Mouse (Mus musculus) forebrain, embryonic 12.5 days (tissue): ENCODE results near the gene Stard9. TPM values are rescaled to one million over a fixed set of nuclear protein-coding genes. Genes with fewer than 3 reads are reported as not detected.

Source experiments
- ATAC-seq: fragments of 200-750 bp; cut with Nextera tagmentation; 2 replicates; pipeline ENCODE4 v1.8.0; 2017; ENCODE audit warnings: moderate TSS enrichment; ENCODE audit not compliant: low FRiP score
- H3K27ac ChIP-seq: fragments of 300-500 bp; sonication (generic); 2 replicates; pipeline ENCODE4 v1.5.1; 2016; ENCODE audit warnings: mild to moderate bottlenecking
- H3K27me3 ChIP-seq: fragments of 300-500 bp; sonication (generic); 2 replicates; pipeline ENCODE4 v1.6.1; 2016; ENCODE audit warnings: mild to moderate bottlenecking
- H3K36me3 ChIP-seq: fragments of 300-500 bp; sonication (generic); replicated peaks from 2 replicates; pipeline ENCODE4 v1.6.1; 2016; ENCODE audit warnings: mild to moderate bottlenecking
- H3K4me1 ChIP-seq: fragments of 300-500 bp; sonication (generic); 2 replicates; pipeline ENCODE4 v1.6.1; 2016
- H3K4me2 ChIP-seq: fragments of 300-500 bp; sonication (generic); 2 replicates; pipeline ENCODE4 v1.6.1; 2016; ENCODE audit warnings: mild to moderate bottlenecking, moderate library complexity
- H3K4me3 ChIP-seq: fragments of 300-500 bp; sonication (generic); replicated peaks from 2 replicates; pipeline ENCODE4 v1.5.1; 2016; ENCODE audit warnings: mild to moderate bottlenecking
- H3K9ac ChIP-seq: fragments of 300-500 bp; sonication (generic); 2 replicates; pipeline ENCODE4 v1.6.1; 2016; ENCODE audit warnings: mild to moderate bottlenecking
- H3K9me3 ChIP-seq: fragments of 300-500 bp; sonication (generic); 2 replicates; pipeline ENCODE4 v1.6.1; 2016
- WGBS: fragments of 180-500 bp; shearing (Covaris S2); methylation state at CpG from one replicate; pipeline ENCODE4 v1.1.7; 2016; 5-methylcytosine and 5-hydroxymethylcytosine counted together
- polyA plus RNA-seq: library from polyadenylated mRNA; unstranded; fragments of >200 nt; fragmentation: Nextera tagmentation; extraction: Ambion mirVana; gene quantifications from 2 replicates; pipeline ENCODE4 v1.2.1, GENCODE M21; 2016

The Stard9 gene
- polyA plus RNA-seq, 1 experiment from 2014 or later: 4.7 TPM

- ATAC-seq: peak; percentile 18
- H3K9me3 ChIP-seq: no peaks in the 10 kb centered on the region
- peaks cover 7% of the 10 kb centered on the region; the same call in 1 of the 2 replicates for H3K4me1 ChIP-seq
- no peak overlapping the region for H3K27ac ChIP-seq
- H3K4me2 ChIP-seq: peak overlapping the region; percentile 57
- 0 out of 2 replicates have a peak, but pooled peaks cover 2% of the 10 kb centered on the region for H3K36me3 ChIP-seq
- no peaks in the 10 kb centered on the region for H3K27me3 ChIP-seq
- 30% methylated on average over 10 of the region's 10 CpGs for WGBS
- peak overlapping the region; percentile 50 for H3K4me3 ChIP-seq
- H3K9ac ChIP-seq: no peak overlapping the region
Measured at GRCm38 (mm10) chr2:120628076-120628865, 650 bp upstream of the Stard9 start.

GRCm38 (mm10) chr2:120630246-120630645 lies 1.3 kb downstream of the Stard9 start:
- Histone ChIP-seq H3K27ac (no peak overlapping the region), H3K4me3 (no peak overlapping the region), H3K9me3 (no peaks in the 10 kb centered on the region), H3K4me2 (no peak overlapping the region), H3K36me3 (0 out of 2 replicates have a peak, but pooled peaks cover 2% of the 10 kb centered on the region), H3K9ac (no peak overlapping the region), H3K27me3 (no peaks in the 10 kb centered on the region), H3K4me1 (peaks cover 7% of the 10 kb centered on the region; the same call in 1 of the 2 replicates)
- ATAC-seq: no peak
- WGBS: 89% methylated on average over 2 of the region's 2 CpGs

GRCm38 (mm10) chr2:120630655-120631054 lies 1.7 kb downstream of the Stard9 start:
- H3K27ac ChIP-seq: no peak overlapping the region
- H3K9me3 ChIP-seq: no peaks in the 10 kb centered on the region
- H3K27me3 ChIP-seq: no peaks in the 10 kb centered on the region
- no peak for ATAC-seq
- 91% methylated on average over 2 of the region's 2 CpGs for WGBS
- peaks cover 7% of the 10 kb centered on the region; the same call in 1 of the 2 replicates for H3K4me1 ChIP-seq
- no peak overlapping the region for H3K4me3 ChIP-seq
- H3K9ac ChIP-seq: no peak overlapping the region
- 0 out of 2 replicates have a peak, but pooled peaks cover 2% of the 10 kb centered on the region for H3K36me3 ChIP-seq
- H3K4me2 ChIP-seq: no peak overlapping the region

GRCm38 (mm10) chr2:120631521-120631920 lies 2.6 kb downstream of the Stard9 start:
- 0 out of 2 replicates have a peak, but pooled peaks cover 2% of the 10 kb centered on the region for H3K36me3 ChIP-seq
- ATAC-seq: no peak
- H3K9me3 ChIP-seq: no peaks in the 10 kb centered on the region
- H3K9ac ChIP-seq: no peak overlapping the region
- H3K4me1 ChIP-seq: peaks cover 7% of the 10 kb centered on the region; the same call in 1 of the 2 replicates
- WGBS: 93% methylated on average over 2 of the region's 2 CpGs
- no peak overlapping the region for H3K4me3 ChIP-seq
- no peaks in the 10 kb centered on the region for H3K27me3 ChIP-seq
- H3K4me2 ChIP-seq: no peak overlapping the region
- H3K27ac ChIP-seq: no peak overlapping the region

GRCm38 (mm10) chr2:120631957-120632356 lies 3.0 kb downstream of the Stard9 start:
- Histone ChIP-seq H3K9me3 (no peaks in the 10 kb centered on the region), H3K27ac (no peak overlapping the region), H3K27me3 (no peaks in the 10 kb centered on the region), H3K4me1 (peaks cover 7% of the 10 kb centered on the region; the same call in 1 of the 2 replicates), H3K9ac (no peak overlapping the region), H3K4me3 (no peak overlapping the region), H3K36me3 (0 out of 2 replicates have a peak, but pooled peaks cover 2% of the 10 kb centered on the region), H3K4me2 (no peak overlapping the region)
- no peak for ATAC-seq
- WGBS: 88% methylated on average over 4 of the region's 4 CpGs

- H3K36me3 ChIP-seq: no peaks in the 10 kb centered on the region
- H3K27me3 ChIP-seq: no peaks in the 10 kb centered on the region
- no peak overlapping the region for H3K9ac ChIP-seq
- no peak overlapping the region for H3K4me2 ChIP-seq
- no peak for ATAC-seq
- H3K27ac ChIP-seq: no peak overlapping the region
- H3K9me3 ChIP-seq: no peaks in the 10 kb centered on the region
- no peaks in the 10 kb centered on the region for H3K4me1 ChIP-seq
- 90% methylated on average over 8 of the region's 8 CpGs for WGBS
- H3K4me3 ChIP-seq: no peak overlapping the region
Measured at GRCm38 (mm10) chr2:120640835-120641234, 11.9 kb downstream of the Stard9 start.

GRCm38 (mm10) chr2:120643836-120644235 lies 14.9 kb downstream of the Stard9 start:
- Histone ChIP-seq H3K4me3 (no peak overlapping the region), H3K36me3 (no peaks in the 10 kb centered on the region), H3K9me3 (no peaks in the 10 kb centered on the region), H3K4me2 (no peak overlapping the region), H3K27me3 (no peaks in the 10 kb centered on the region), H3K9ac (no peak overlapping the region), H3K27ac (no peak overlapping the region), H3K4me1 (no peaks in the 10 kb centered on the region)
- no peak for ATAC-seq
- 63% methylated on average over 7 of the region's 7 CpGs for WGBS

GRCm38 (mm10) chr2:120646777-120647176 lies 17.9 kb downstream of the Stard9 start:
- H3K4me2 ChIP-seq: no peak overlapping the region
- no peaks in the 10 kb centered on the region for H3K4me1 ChIP-seq
- WGBS: 61% methylated on average over 4 of the region's 4 CpGs
- H3K9ac ChIP-seq: no peak overlapping the region
- no peaks in the 10 kb centered on the region for H3K36me3 ChIP-seq
- ATAC-seq: no peak
- H3K27ac ChIP-seq: no peak overlapping the region
- H3K9me3 ChIP-seq: no peaks in the 10 kb centered on the region
- no peaks in the 10 kb centered on the region for H3K27me3 ChIP-seq
- no peak overlapping the region for H3K4me3 ChIP-seq

- no peaks in the 10 kb centered on the region for H3K4me1 ChIP-seq
- no peaks in the 10 kb centered on the region for H3K27me3 ChIP-seq
- no peak for ATAC-seq
- 85% methylated on average over 7 of the region's 7 CpGs for WGBS
- no peak overlapping the region for H3K27ac ChIP-seq
- no peak overlapping the region for H3K9ac ChIP-seq
- no peaks in the 10 kb centered on the region for H3K9me3 ChIP-seq
- no peak overlapping the region for H3K4me2 ChIP-seq
- H3K4me3 ChIP-seq: no peak overlapping the region
- no peaks in the 10 kb centered on the region for H3K36me3 ChIP-seq
Measured at GRCm38 (mm10) chr2:120652256-120652924, 23.5 kb downstream of the Stard9 start.

GRCm38 (mm10) chr2:120652925-120653284 lies 24.0 kb downstream of the Stard9 start:
- Histone ChIP-seq H3K27ac (no peak overlapping the region), H3K4me3 (no peak overlapping the region), H3K27me3 (no peaks in the 10 kb centered on the region), H3K4me1 (no peaks in the 10 kb centered on the region), H3K4me2 (no peak overlapping the region), H3K36me3 (no peaks in the 10 kb centered on the region), H3K9me3 (no peaks in the 10 kb centered on the region), H3K9ac (no peak overlapping the region)
- ATAC-seq: no peak
- 92% methylated on average over 7 of the region's 7 CpGs for WGBS

- no peak overlapping the region for H3K9ac ChIP-seq
- no peak overlapping the region for H3K4me2 ChIP-seq
- H3K4me1 ChIP-seq: no peaks in the 10 kb centered on the region
- H3K36me3 ChIP-seq: no peaks in the 10 kb centered on the region
- no peaks in the 10 kb centered on the region for H3K9me3 ChIP-seq
- 86% methylated on average over 2 of the region's 2 CpGs for WGBS
- no peaks in the 10 kb centered on the region for H3K27me3 ChIP-seq
- no peak for ATAC-seq
- H3K27ac ChIP-seq: no peak overlapping the region
- H3K4me3 ChIP-seq: no peak overlapping the region
Measured at GRCm38 (mm10) chr2:120654693-120655092, 25.8 kb downstream of the Stard9 start.

- Histone ChIP-seq H3K9me3 (no peaks in the 10 kb centered on the region), H3K27ac (no peak overlapping the region), H3K27me3 (no peaks in the 10 kb centered on the region), H3K36me3 (no peaks in the 10 kb centered on the region), H3K4me2 (no peak overlapping the region), H3K4me1 (no peaks in the 10 kb centered on the region), H3K4me3 (no peak overlapping the region), H3K9ac (no peak overlapping the region)
- ATAC-seq: no peak
- 86% methylated on average over 5 of the region's 5 CpGs for WGBS
Measured at GRCm38 (mm10) chr2:120655905-120656304, 27.0 kb downstream of the Stard9 start.
